Mouse (Mus musculus) liver, embryonic 12.5 days (tissue): ENCODE data around the gene Tagln. TPM values are rescaled to one million over a fixed set of nuclear protein-coding genes. Genes with fewer than 3 reads are reported as not detected.
A peak's percentile ranks its signal among the peaks of the same experiment; 100 is the strongest.

ENCODE experiments used
- ATAC-seq: fragments of 200-750 bp; cut with Nextera tagmentation; 2 replicates; pipeline ENCODE4 v1.8.0; 2017; ENCODE audit warnings: moderate number of reproducible peaks, mild to moderate bottlenecking, moderate library complexity
- H3K27ac ChIP-seq: fragments of 300-500 bp; sonication (generic); 2 replicates; pipeline ENCODE4 v1.5.1; 2016; ENCODE audit warnings: mild to moderate bottlenecking
- H3K27me3 ChIP-seq: fragments of 300-500 bp; sonication (generic); replicated peaks from 2 replicates; pipeline ENCODE4 v1.6.1; 2016; ENCODE audit warnings: mild to moderate bottlenecking, moderate library complexity
- H3K36me3 ChIP-seq: fragments of 300-500 bp; sonication (generic); 2 replicates; pipeline ENCODE4 v1.6.1; 2016; ENCODE audit warnings: mild to moderate bottlenecking, moderate library complexity
- H3K4me1 ChIP-seq: fragments of 300-500 bp; sonication (generic); 2 replicates; pipeline ENCODE4 v1.6.1; 2016
- H3K4me2 ChIP-seq: fragments of 300-500 bp; sonication (generic); 2 replicates; pipeline ENCODE4 v1.6.1; 2016; ENCODE audit warnings: mild to moderate bottlenecking, moderate library complexity
- H3K4me3 ChIP-seq: fragments of 300-500 bp; sonication (generic); 2 replicates; pipeline ENCODE4 v1.5.1; 2016; ENCODE audit warnings: mild to moderate bottlenecking, moderate library complexity
- H3K9ac ChIP-seq: fragments of 300-500 bp; sonication (generic); 2 replicates; pipeline ENCODE4 v1.6.1; 2016; ENCODE audit warnings: mild to moderate bottlenecking, moderate library complexity
- H3K9me3 ChIP-seq: fragments of 300-500 bp; sonication (generic); replicated peaks from 2 replicates; pipeline ENCODE4 v1.6.1; 2016; ENCODE audit warnings: mild to moderate bottlenecking, moderate library complexity
- WGBS: fragments of 180-500 bp; shearing (Covaris S2); methylation state at CpG from one replicate; pipeline ENCODE4 v1.1.7; 2016; ENCODE audit not compliant: insufficient replicate concordance; 5-methylcytosine and 5-hydroxymethylcytosine counted together
- polyA plus RNA-seq: library from polyadenylated mRNA; unstranded; fragments of >200 nt; fragmentation: Nextera tagmentation; extraction: Ambion mirVana; gene quantifications from 2 replicates; pipeline ENCODE4 v1.2.1, GENCODE M21; 2016

The Tagln gene
- polyA plus RNA-seq, 1 experiment from 2014 or later, result 9.2 TPM

DNA sequence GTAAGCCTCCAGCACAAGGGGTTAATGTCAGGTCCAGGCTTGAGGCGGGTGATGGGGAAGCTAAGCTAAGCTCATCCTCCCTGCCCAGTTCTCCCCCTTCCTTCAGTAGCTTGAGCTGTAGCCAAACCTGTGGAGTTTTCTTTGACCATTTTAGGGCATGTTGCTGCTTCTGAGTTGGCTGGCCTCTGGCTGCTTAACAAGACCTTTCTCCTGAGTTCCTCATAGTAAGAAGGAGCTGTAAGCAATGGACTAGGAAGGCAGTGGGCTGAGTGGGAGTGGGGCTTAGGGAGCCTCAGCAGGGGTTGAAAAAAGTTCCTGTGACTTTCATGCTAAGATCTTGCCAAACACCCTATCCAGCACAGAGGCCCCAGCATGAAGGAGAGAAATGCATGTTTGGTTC lies 16.0 kb downstream of the Tagln start:
- no peaks in the 10 kb centered on the region for H3K27me3 ChIP-seq
- 62% methylated on average over 1 of the region's 1 CpGs for WGBS
- no peak overlapping the region for H3K4me2 ChIP-seq
- no peak overlapping the region for H3K4me3 ChIP-seq
- no peak overlapping the region for H3K27ac ChIP-seq
- peaks cover 75% of the 10 kb centered on the region for H3K36me3 ChIP-seq
- H3K9me3 ChIP-seq, result no peaks in the 10 kb centered on the region
- no peaks in the 10 kb centered on the region for H3K4me1 ChIP-seq
- ATAC-seq, result no peak
- no peak overlapping the region for H3K9ac ChIP-seq

DNA sequence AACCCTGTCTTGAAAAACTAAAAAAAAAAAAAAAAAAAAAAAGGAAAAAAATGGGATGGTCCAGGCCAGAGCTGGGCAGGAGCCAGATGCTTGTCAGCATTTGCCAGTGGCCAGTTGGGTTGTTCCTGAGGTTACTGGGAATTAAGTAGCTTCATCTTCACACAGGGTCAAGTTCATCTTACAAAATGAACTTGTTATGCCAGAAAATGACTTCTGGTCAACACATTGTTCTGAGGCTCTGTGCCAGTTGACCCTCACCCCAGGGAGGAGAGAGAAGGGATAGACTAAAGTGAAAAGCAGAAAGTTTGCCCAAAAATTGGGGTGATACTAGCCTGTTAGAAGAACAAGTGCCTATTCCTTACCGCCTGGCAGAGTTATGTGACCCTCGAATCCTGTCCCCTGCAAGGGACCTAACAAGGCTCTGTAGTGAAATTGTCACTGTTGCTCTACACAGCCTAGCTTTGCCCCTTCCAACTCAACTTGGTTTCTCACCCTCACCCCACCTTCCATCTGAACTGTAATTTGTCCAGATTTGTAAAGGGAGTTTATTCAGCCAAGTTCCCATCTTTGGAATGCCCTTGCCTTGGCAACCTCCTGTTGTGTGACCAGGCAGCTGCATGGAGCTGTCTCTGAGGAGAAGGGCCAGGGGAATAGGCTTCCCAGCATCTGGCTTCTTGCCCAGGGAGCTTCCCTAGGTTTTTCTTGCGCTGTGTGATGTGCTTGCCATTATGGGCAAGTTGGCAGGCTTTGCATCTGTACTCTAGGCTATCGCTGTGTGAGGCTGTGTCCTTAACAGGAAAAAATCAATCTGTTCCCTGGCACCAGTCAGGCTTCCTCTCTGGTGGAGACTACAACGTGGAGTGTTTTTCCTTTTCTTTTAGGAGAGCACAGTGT lies 18.6 kb downstream of the Tagln start:
- Histone ChIP-seq H3K4me3 (no peak overlapping the region), H3K9ac (no peak overlapping the region), H3K27me3 (no peaks in the 10 kb centered on the region), H3K4me1 (no peaks in the 10 kb centered on the region), H3K36me3 (peaks cover 87% of the 10 kb centered on the region), H3K27ac (no peak overlapping the region), H3K9me3 (no peaks in the 10 kb centered on the region), H3K4me2 (no peak overlapping the region)
- ATAC-seq, result no peak
- 80% methylated on average over 5 of the region's 5 CpGs for WGBS

DNA sequence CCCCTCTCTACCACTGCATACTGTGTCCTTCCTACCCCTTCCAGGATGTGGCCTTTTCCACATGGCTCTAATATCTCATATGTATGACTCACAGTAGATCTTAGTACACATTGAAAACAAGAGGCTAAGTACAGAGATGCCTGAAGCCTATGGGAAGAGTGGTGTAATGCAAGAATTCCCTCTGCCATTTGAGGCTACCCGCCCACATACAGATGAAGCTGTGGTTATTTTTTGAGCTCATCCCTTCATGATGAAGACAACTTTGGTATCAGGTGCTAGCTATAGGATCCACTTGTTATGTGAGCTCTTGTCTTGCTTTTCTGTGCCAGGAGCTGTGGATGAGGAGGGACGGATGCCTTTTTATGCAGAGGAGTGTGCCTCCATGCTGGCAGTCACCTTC lies 20.2 kb downstream of the Tagln start:
- ATAC-seq, result no peak
- no peak overlapping the region for H3K27ac ChIP-seq
- no peak overlapping the region for H3K4me3 ChIP-seq
- no peaks in the 10 kb centered on the region for H3K27me3 ChIP-seq
- H3K9me3 ChIP-seq, result no peaks in the 10 kb centered on the region
- WGBS, result 74% methylated on average over 2 of the region's 2 CpGs
- H3K4me1 ChIP-seq, result no peaks in the 10 kb centered on the region
- peaks cover 93% of the 10 kb centered on the region for H3K36me3 ChIP-seq
- no peak overlapping the region for H3K9ac ChIP-seq
- no peak overlapping the region for H3K4me2 ChIP-seq

DNA sequence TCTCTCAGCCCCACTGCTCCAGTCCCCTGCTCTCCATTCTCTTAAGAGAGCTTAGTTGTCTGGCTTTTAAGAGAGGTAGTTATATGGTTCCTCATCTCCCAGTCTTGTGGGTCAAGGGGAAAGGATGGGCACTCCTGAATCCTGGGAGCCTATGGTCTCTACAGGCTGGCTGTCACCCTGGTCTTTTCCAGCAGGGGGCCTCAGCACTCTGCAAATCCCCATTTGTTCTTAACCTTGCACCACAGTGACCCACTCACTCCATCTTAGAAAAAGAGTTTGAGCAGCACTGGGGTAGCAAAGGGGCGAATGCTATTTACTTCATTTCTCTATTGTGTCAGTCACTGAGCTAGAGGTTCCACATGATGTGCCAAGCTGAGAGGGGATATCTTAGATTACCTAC lies 24.2 kb downstream of the Tagln start:
- 58% methylated on average over 1 of the region's 1 CpGs for WGBS
- H3K27me3 ChIP-seq, result no peaks in the 10 kb centered on the region
- no peak overlapping the region for H3K4me3 ChIP-seq
- peaks cover 81% of the 10 kb centered on the region for H3K36me3 ChIP-seq
- peaks cover 14% of the 10 kb centered on the region for H3K4me1 ChIP-seq
- no peaks in the 10 kb centered on the region for H3K9me3 ChIP-seq
- no peak for ATAC-seq
- H3K27ac ChIP-seq, result no peak overlapping the region
- H3K9ac ChIP-seq, result no peak overlapping the region
- no peak overlapping the region for H3K4me2 ChIP-seq

DNA sequence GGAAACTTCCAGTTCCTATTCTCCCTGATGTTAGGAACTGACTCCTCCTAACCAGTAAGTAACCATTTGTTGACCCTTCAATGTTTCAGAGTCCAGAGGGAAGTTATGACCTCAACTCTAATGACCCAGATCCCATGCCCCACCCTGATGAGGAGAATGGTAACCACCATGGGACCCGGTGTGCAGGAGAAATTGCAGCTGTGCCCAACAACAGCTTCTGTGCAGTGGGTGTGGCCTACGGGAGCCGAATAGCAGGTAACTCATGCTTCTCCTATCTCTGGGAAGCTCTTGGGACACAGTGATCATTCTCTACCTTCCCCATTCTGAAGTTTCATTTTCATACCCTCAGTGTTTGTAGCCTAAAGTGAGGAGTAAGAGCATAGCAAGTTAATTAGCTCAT lies 24.9 kb downstream of the Tagln start:
- H3K27ac ChIP-seq, result no peak overlapping the region
- no peaks in the 10 kb centered on the region for H3K27me3 ChIP-seq
- H3K36me3 ChIP-seq, result peaks cover 74% of the 10 kb centered on the region
- H3K9ac ChIP-seq, result no peak overlapping the region
- WGBS, result 77% methylated on average over 3 of the region's 3 CpGs
- H3K4me1 ChIP-seq, result peaks cover 14% of the 10 kb centered on the region
- no peak for ATAC-seq
- no peaks in the 10 kb centered on the region for H3K9me3 ChIP-seq
- no peak overlapping the region for H3K4me2 ChIP-seq
- no peak overlapping the region for H3K4me3 ChIP-seq

DNA sequence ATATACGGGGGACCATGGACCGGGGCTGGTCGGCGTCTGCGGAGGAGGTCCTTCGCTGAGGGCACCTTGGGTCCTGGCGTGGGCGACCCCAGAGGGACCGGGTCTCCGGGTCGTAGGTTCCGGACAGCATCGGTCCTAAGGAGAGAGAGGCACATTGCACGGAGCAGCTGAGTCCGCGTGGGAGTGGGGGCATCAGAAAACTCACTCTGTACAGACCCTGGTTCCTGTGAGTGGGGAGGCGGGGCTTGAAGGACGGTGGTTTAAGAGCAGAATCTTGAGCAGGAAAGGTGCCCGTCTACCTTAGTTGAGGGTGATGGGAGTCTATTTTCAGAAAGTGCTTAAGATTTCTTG lies 28.8 kb downstream of the Tagln start:
- peak; percentile 43; the same call in 1 of the 2 replicates for ATAC-seq
- under 1% methylated on average over 19 of the region's 19 CpGs for WGBS
- Histone ChIP-seq H3K4me1 (peaks cover 27% of the 10 kb centered on the region), H3K4me2 (peak overlapping the region; percentile 92), H3K9ac (peak overlapping the region; percentile 98), H3K9me3 (no peaks in the 10 kb centered on the region), H3K27ac (peak overlapping the region; percentile 98), H3K36me3 (peaks cover 51% of the 10 kb centered on the region), H3K27me3 (no peaks in the 10 kb centered on the region), H3K4me3 (peak overlapping the region; percentile 99)

DNA sequence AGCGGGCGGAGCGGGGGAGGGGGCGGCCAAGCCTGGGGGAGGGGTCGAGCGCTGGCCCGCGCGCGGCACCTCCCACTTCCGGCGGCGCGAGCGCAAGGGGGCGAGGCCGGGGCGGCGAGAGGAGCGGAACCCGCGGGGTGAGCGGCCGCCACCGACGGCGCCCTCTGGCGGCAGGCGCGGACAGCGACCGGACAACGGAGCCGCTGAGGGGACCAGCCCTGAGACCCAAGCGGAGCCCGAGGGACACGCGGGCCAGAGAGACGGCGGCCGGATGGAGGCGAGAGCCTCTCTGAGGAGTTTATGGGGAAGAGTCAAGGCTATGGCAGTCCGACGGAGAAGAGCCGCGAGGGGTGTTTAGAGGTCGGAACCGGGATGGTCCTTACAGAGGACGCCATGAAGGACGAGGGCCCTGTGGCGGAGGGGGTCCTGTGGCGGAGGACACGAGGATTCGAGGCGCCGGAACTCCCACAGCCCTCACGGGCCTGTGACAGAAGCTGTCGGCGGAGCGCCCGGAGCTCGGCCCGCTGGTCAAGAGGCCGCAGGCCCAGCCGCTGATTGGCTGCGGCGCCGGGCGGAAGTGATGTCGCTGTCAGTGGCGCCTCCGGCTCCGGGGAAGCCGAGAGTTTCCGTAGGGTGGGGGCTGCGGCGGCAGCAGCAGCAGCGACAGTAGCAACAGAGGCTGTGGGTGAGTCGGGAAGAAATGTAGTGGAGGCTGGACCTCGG lies 29.3 kb downstream of the Tagln start, which contains the start of the genes Pcsk7 and Rnf214:
Pcsk7 (plus strand) TSS at position 143 of the 723 bp plus-strand sequence.
Rnf214 (minus strand) TSS at position 557 of the 723 bp plus-strand sequence.
- under 1% methylated on average over 80 of the region's 80 CpGs for WGBS
- Histone ChIP-seq H3K27me3 (no peaks in the 10 kb centered on the region), H3K27ac (peak within 1 kb of the TSS; percentile 98), H3K36me3 (peaks cover 51% of the 10 kb centered on the region), H3K4me3 (peak within 1 kb of the TSS; percentile 99), H3K4me2 (peak within 1 kb of the TSS; percentile 92), H3K9ac (peak within 1 kb of the TSS; percentile 98), H3K4me1 (peaks cover 27% of the 10 kb centered on the region), H3K9me3 (no peaks in the 10 kb centered on the region)
- ATAC-seq, result peak; percentile 92

DNA sequence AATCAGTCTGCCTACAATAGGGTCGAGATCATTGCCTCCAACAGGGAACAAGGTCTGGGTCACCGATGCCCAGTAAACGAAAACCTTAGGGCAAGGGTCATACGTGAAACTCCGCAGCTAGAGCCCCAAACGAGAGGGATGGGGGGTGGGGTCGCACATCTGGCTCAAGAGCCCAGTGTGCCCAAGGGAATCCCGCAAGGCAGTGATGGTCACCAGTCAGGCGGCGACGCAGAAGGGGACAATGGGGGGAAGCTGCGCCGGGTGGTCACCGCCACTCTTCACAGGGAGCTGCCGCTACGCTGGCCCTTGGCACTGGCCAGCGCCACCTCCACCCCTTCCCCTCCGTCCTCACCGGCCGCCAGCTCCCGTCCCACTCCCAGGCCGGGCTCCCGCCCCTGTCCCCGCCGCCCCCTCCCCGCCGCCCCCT lies 30.0 kb downstream of the Tagln start:
- Histone ChIP-seq H3K27me3 (no peaks in the 10 kb centered on the region), H3K4me2 (peak overlapping the region; percentile 92), H3K27ac (peak overlapping the region; percentile 98), H3K4me1 (peaks cover 27% of the 10 kb centered on the region), H3K36me3 (peaks cover 47% of the 10 kb centered on the region), H3K9me3 (no peaks in the 10 kb centered on the region), H3K4me3 (peak overlapping the region; percentile 99), H3K9ac (peak overlapping the region; percentile 98)
- 2% methylated on average over 22 of the region's 27 CpGs for WGBS
- peak; percentile 28 for ATAC-seq

DNA sequence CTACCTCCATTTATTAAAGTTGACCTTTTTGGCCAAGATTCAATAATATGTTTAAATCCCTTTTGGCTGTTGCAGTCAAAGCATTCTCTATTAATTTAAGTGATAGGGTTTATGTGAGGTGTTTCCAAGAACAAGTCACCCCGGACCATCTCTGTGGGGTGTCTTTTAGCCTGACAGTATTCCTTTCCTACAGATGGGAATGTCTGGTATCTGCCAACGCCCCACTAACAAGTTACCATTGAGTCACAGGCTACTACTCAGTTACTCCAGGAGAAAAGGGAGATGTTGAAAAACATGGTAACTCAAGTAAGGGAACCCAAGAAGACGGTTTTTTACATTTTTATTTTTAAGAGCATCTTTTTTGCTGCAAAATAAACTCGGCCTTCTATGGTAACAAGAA lies 30.7 kb downstream of the Tagln start:
- 70% methylated on average over 4 of the region's 4 CpGs for WGBS
- Histone ChIP-seq H3K4me2 (peak overlapping the region; percentile 92), H3K9me3 (no peaks in the 10 kb centered on the region), H3K4me1 (peaks cover 27% of the 10 kb centered on the region), H3K4me3 (peak overlapping the region; percentile 99), H3K27ac (no peak overlapping the region), H3K27me3 (no peaks in the 10 kb centered on the region), H3K9ac (peak overlapping the region; percentile 98), H3K36me3 (peaks cover 44% of the 10 kb centered on the region)
- ATAC-seq, result no peak

DNA sequence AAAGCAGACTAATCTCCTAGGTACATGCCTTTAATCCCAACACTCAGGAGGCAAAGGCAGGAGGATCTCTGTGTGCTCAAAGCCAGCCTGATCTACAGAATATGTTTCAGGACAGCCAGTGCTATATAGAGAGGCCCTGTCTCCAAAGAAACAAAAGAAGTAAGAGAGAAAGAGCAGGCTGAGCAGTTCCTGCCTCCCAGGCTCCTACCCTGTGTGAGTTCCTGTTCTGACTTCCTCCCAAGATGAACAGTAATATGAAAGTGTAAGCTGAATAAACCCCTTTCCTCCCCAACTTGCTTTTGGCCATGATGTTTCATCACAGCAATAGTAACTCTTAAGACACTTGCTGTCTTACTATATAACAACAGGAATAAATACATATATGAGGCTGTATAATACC lies 42.2 kb downstream of the Tagln start:
- Histone ChIP-seq H3K27ac (no peak overlapping the region), H3K4me1 (no peaks in the 10 kb centered on the region), H3K9ac (no peak overlapping the region), H3K4me3 (no peak overlapping the region), H3K36me3 (peaks cover 95% of the 10 kb centered on the region), H3K27me3 (no peaks in the 10 kb centered on the region), H3K9me3 (no peaks in the 10 kb centered on the region), H3K4me2 (no peak overlapping the region)
- no peak for ATAC-seq
